Mouse (Mus musculus) embryonic facial prominence, embryonic 15.5 days (tissue): ENCODE measurements around the gene Eme2. TPM values are rescaled to one million over a fixed set of nuclear protein-coding genes. Genes with fewer than 3 reads are reported as not detected.

Experiments used
- ATAC-seq: fragments of 200-750 bp; cut with Nextera tagmentation; 2 replicates; pipeline ENCODE4 v1.8.0; 2017; ENCODE audit warnings: low read depth, moderate TSS enrichment; ENCODE audit not compliant: insufficient number of reproducible peaks, low FRiP score, low TSS enrichment
- H3K27ac ChIP-seq: fragments of 300-500 bp; sonication (generic); replicated peaks from 2 replicates; pipeline ENCODE4 v1.5.1; 2015; ENCODE audit warnings: mild to moderate bottlenecking, inconsistent platforms
- H3K27me3 ChIP-seq: fragments of 300-500 bp; sonication (generic); 2 replicates; pipeline ENCODE4 v1.6.1; 2015; ENCODE audit warnings: inconsistent platforms
- H3K36me3 ChIP-seq: fragments of 300-500 bp; sonication (generic); 2 replicates; pipeline ENCODE4 v1.6.1; 2015; ENCODE audit warnings: mild to moderate bottlenecking, inconsistent platforms
- H3K4me1 ChIP-seq: fragments of 300-500 bp; sonication (generic); 2 replicates; pipeline ENCODE4 v1.6.1; 2015; ENCODE audit warnings: inconsistent platforms
- H3K4me2 ChIP-seq: fragments of 300-500 bp; sonication (generic); replicated peaks from 2 replicates; pipeline ENCODE4 v1.6.1; 2015; ENCODE audit warnings: mild to moderate bottlenecking, inconsistent platforms
- H3K4me3 ChIP-seq: fragments of 300-500 bp; sonication (generic); replicated peaks from 2 replicates; pipeline ENCODE4 v1.5.1; 2015; ENCODE audit warnings: mild to moderate bottlenecking, inconsistent platforms
- H3K9ac ChIP-seq: fragments of 300-500 bp; sonication (generic); 2 replicates; pipeline ENCODE4 v1.6.1; 2015; ENCODE audit warnings: inconsistent platforms
- H3K9me3 ChIP-seq: fragments of 300-500 bp; sonication (generic); replicated peaks from 2 replicates; pipeline ENCODE4 v1.6.1; 2016; ENCODE audit warnings: inconsistent platforms
- WGBS: fragments of 180-500 bp; shearing (Covaris S2); methylation state at CpG from one replicate; pipeline ENCODE4 v1.1.7; 2015; 5-methylcytosine and 5-hydroxymethylcytosine counted together
- polyA plus RNA-seq: library from polyadenylated mRNA; unstranded; fragments of >200 nt; fragmentation: Nextera tagmentation; extraction: Ambion mirVana; gene quantifications from 2 replicates; pipeline ENCODE4 v1.2.1, GENCODE M21; 2015

The Eme2 gene
- polyA plus RNA-seq, 1 experiment from 2014 or later, result 32.6 TPM

DNA sequence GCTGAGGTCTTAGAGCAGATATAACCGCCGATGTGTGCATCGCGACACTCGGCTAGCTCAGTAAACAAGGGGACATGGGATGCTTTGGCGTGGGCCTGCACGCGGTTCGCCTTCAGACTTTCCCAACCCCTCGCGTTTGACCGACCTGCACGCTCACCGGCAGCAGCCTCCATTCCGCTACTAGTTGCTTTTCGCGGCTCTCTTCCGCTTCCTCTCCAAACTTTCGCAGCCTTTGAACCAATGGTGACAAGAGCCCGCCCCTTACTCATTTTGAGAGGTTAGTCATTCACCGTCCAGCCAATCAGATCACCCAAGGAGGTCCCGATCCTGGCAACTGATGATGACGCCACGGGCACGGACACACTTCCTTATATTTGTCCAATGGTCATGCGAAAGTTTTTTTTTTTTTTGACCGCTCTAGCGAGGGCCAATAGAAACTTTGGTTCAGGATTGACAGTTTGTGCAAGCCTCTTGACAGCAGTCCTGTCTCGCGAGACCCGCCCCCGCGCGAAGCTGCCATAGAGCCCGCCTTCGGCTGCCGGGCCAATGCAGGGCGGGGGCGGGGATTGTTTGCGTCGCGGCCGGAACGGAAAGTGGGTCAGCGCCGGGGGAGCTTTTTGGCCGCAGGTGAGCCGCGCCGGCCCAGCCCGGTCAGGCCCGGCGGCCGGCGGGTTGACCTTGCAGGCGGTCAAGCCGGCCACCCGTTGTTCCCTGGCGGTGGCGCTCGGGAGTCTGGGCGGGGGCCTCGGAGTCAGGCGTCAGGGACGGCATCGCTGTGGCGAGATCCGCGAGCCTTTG, 8.6 kb downstream of the Eme2 start, which contains the start of the genes Nubp2 and Spsb3:
TSS of gene Nubp2 (minus strand) at position 216 of the 798 bp plus-strand sequence.
TSS of gene Spsb3 (plus strand) at position 510 of the 798 bp plus-strand sequence.
- H3K27ac ChIP-seq, result peak within 1 kb of the TSS; percentile 82
- H3K27me3 ChIP-seq, result no peaks in the 10 kb centered on the region
- H3K4me1 ChIP-seq, result peaks cover 32% of the 10 kb centered on the region

DNA sequence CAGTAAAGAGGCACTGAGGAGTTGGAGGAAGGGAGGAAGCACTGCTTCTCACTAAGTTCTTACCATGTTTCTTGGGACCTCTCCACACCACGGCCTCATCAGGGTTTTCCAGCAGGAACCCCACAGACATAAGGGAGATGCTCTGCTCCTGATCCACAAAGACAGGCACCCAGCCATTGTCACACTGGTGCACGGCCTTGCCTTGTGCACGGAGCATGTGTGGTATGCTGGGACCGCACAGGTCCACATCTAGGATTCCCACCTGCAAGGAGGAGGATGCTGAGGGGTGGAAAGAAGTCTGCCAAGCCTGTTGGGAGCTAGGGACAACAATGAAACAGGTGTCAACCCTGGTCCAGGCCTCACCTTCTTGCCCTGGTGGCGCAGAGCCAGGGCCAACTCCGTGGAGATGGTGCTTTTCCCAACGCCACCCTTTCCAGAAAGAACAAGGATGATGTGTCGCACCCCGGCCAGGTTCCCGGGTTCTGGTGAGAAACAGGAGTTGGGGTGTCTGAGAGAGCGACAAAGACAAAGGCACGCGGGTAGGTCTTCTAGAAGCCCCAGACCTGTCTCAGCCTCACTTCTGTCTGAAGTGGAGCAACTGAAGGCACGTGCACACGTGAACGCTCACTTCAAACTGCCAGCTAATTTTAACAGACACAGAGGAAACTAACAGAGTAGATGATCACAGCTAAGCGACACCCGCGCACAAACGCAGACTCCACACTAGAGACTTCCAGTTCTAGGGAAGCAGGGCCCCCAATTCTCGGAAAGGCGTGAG, 9.3 kb downstream of the Eme2 start:
- peaks cover 46% of the 10 kb centered on the region for H3K36me3 ChIP-seq
- H3K27ac ChIP-seq, result no peak overlapping the region
- no peaks in the 10 kb centered on the region for H3K27me3 ChIP-seq
- peak overlapping the region; percentile 97 for H3K4me3 ChIP-seq
- 26% methylated on average over 22 of the region's 22 CpGs for WGBS
- ATAC-seq, result no peak
- peak overlapping the region; percentile 94 for H3K4me2 ChIP-seq
- no peaks in the 10 kb centered on the region for H3K9me3 ChIP-seq
- peaks cover 32% of the 10 kb centered on the region for H3K4me1 ChIP-seq
- peak overlapping the region; percentile 59 for H3K9ac ChIP-seq

More for the DNA sequence above, 8.6 kb downstream of the Eme2 start, which contains the start of the genes Nubp2 and Spsb3:
- peak within 1 kb of the TSS; percentile 97 for H3K4me3 ChIP-seq
- peaks cover 54% of the 10 kb centered on the region for H3K36me3 ChIP-seq
- H3K9ac ChIP-seq, result peak within 1 kb of the TSS; percentile 85
- H3K4me2 ChIP-seq, result peak within 1 kb of the TSS; percentile 94
- no peaks in the 10 kb centered on the region for H3K9me3 ChIP-seq
- peak; percentile 94 for ATAC-seq
- WGBS, result under 1% methylated on average over 69 of the region's 69 CpGs

DNA sequence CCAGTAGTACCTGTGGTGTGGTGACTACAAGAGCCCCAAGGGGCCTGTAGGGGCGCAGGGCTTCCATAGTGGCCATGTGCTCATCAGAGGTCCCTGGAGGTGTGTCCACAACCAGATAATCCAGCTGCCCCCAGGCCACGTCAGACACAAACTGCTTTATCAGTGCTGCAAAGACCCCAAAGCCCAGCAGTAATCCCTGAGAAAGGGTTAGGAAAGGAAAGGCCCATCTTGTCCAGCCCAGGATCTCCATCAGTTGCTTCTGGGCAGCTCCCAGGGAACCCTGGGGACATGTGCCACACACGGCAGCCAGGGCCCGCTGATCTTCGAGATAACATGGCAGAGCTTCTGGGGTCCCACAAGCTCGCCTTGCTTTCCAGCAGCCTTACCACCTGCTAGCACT, 10.5 kb downstream of the Eme2 start:
- H3K4me1 ChIP-seq, result peaks cover 32% of the 10 kb centered on the region
- ATAC-seq, result no peak
- no peaks in the 10 kb centered on the region for H3K9me3 ChIP-seq
- H3K36me3 ChIP-seq, result peaks cover 37% of the 10 kb centered on the region
- no peak overlapping the region for H3K27ac ChIP-seq
- WGBS, result 83% methylated on average over 6 of the region's 6 CpGs
- no peak overlapping the region for H3K4me3 ChIP-seq
- H3K4me2 ChIP-seq, result no peak overlapping the region
- H3K9ac ChIP-seq, result no peak overlapping the region
- no peaks in the 10 kb centered on the region for H3K27me3 ChIP-seq

DNA sequence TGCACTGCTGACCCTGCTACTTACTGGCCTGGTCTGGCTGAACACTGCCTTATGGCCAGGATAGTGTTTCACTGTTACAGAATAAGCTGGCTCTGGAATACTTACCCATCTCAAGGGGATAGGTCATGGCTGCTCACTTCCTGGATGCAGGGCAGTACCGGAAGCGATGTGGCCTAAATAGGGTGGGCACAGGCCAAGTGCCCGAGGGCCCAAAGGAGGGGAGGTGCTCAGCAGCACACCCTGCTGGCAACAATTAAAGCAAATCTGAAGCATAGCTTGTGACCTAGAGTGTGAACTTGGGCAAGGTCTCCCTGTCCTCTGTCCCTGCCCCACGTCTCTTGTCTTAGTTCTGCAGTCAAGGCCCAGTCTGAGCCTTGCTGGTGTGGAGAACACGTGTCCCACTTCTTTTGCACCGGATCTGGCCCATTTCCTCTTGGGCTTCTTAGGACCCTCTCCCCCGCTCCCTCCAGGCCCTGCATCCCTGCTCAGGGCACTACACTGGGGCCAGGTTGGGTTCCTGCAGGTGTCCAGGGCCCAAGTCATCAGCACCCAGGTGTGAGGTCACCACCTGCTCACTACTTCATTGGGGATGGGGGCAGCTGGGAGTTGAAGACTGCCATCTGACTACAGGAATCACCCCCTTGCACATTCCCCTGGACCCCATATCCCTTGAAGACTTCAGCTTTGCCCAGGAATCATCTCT, 13.0 kb downstream of the Eme2 start:
- Histone ChIP-seq H3K4me2 (no peak overlapping the region), H3K27ac (no peak overlapping the region), H3K9ac (no peak overlapping the region), H3K36me3 (peaks cover 26% of the 10 kb centered on the region), H3K4me3 (no peak overlapping the region), H3K9me3 (no peaks in the 10 kb centered on the region), H3K4me1 (peaks cover 20% of the 10 kb centered on the region), H3K27me3 (no peaks in the 10 kb centered on the region)
- WGBS, result 36% methylated on average over 7 of the region's 7 CpGs
- no peak for ATAC-seq

DNA sequence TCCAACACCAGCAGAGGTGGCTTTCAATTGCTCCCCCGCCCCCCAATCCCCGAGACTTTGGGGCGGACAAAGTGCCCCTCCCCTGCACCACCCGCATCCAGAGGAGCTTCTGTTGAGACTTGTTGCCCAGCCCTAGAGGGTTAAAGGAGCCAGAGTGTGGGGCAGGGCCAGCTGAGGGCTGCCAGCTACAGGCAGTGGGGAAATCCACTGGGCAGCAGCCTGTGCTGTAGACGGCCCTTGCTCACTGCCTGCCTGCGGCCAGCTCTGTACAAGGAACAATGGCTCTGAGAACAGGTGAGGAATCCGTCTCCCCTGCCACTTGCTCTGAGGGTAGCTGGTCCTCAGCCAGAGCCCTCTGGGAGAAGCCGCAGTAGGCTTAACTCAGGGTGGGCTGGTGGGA, 16.4 kb downstream of the Eme2 start:
- no peaks in the 10 kb centered on the region for H3K27me3 ChIP-seq
- H3K4me1 ChIP-seq, result 0 out of 2 replicates have a peak, but pooled peaks cover 4% of the 10 kb centered on the region
- no peak overlapping the region for H3K27ac ChIP-seq
- peaks cover 14% of the 10 kb centered on the region; the same call in 1 of the 2 replicates for H3K36me3 ChIP-seq
- no peak overlapping the region for H3K9ac ChIP-seq
- ATAC-seq, result no peak
- WGBS, result 63% methylated on average over 8 of the region's 8 CpGs
- no peaks in the 10 kb centered on the region for H3K9me3 ChIP-seq
- H3K4me2 ChIP-seq, result no peak overlapping the region
- no peak overlapping the region for H3K4me3 ChIP-seq

DNA sequence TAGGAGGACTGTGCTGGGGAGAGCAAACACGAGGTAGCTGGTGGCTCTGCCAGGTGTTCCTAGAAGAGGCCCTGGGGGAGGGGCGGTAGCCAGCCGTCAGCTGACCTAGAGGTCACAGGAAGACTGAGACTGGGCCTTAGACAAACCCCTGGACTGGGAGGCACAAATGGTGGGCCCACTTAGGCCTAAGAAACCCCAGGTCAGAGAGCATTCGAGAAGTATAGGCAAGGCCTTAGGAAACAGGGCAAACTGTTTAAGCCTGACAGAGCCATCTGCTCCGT, 16.8 kb downstream of the Eme2 start:
- WGBS, result 25% methylated on average over 5 of the region's 5 CpGs
- Histone ChIP-seq H3K27me3 (no peaks in the 10 kb centered on the region), H3K4me1 (0 out of 2 replicates have a peak, but pooled peaks cover 4% of the 10 kb centered on the region), H3K9ac (no peak overlapping the region), H3K36me3 (peaks cover 9% of the 10 kb centered on the region; the same call in 1 of the 2 replicates), H3K4me3 (no peak overlapping the region), H3K27ac (no peak overlapping the region), H3K9me3 (no peaks in the 10 kb centered on the region), H3K4me2 (no peak overlapping the region; the same call in 1 of the 2 replicates)
- 0 out of 2 replicates have a peak, but pooled peaks have one; percentile 13 for ATAC-seq

DNA sequence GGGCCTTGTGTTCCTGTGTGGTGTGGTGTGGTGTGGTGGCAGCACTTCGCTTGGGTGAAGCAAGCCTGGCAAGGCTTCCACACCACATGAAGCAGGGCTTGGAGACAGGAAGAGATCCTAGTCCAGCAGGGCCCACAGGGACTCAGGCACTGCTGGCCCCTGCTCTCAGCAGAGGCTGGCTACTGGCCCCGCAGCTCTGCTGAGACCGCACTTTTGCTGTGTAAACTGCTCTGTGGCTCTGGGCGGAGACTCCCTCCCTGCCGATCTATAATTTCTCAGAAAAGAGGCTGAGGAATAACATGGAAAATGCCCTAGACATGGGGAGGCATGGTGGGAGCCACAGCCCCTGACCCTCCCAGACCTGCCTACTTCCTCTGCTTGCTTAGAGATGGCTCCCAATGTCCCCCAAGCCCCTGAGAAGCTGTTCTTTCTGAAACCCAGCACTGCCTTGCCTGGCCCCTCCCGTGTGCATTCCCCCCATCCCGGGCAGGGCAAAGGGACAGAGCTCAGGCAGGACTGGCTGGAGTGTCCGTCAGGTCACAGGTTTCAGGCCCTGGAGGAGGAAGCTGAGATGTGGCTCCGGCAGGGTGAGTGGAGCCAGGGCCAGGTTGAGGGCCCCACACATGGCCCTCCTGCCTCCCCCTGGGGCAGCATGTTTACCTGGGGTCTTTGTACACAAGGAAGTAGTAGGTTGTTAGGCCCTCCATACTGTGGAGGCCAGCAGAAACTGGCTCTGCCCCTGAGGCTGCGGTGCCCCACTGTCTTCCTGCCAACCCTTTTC, 17.4 kb downstream of the Eme2 start:
- H3K27ac ChIP-seq, result no peak overlapping the region
- no peak overlapping the region for H3K9ac ChIP-seq

DNA sequence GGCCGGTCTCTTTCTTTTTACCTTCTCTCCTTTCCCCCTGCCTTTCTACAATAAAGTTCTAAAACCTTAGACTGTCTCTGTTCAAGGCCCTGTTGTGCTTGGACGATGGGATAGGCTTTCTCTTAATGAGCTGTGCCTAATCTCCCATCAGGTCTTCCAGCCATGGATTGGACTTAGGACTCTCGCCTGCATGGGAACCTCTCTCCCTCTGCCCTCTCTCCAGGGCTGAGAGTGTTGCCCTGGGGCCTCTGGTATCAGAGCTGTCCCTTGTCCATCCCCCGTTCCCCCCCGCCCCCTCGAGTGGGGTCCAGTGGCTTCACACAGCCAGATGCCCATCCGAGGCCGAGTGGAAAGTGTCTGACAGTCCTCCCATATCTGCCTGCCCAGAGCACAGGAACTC, 19.9 kb downstream of the Eme2 start:
- Histone ChIP-seq H3K9ac (no peak overlapping the region), H3K4me3 (no peak overlapping the region), H3K36me3 (no peaks in the 10 kb centered on the region), H3K9me3 (no peaks in the 10 kb centered on the region), H3K4me1 (0 out of 2 replicates have a peak, but pooled peaks cover 4% of the 10 kb centered on the region), H3K4me2 (no peak overlapping the region), H3K27me3 (no peaks in the 10 kb centered on the region), H3K27ac (no peak overlapping the region)
- 70% methylated on average over 8 of the region's 8 CpGs for WGBS
- ATAC-seq, result no peak

More for the DNA sequence above, 17.4 kb downstream of the Eme2 start:
- Histone ChIP-seq H3K9me3 (no peaks in the 10 kb centered on the region), H3K36me3 (peaks cover 4% of the 10 kb centered on the region; the same call in 1 of the 2 replicates), H3K27me3 (no peaks in the 10 kb centered on the region), H3K4me3 (no peak overlapping the region), H3K4me1 (0 out of 2 replicates have a peak, but pooled peaks cover 4% of the 10 kb centered on the region), H3K4me2 (no peak overlapping the region; the same call in 1 of the 2 replicates)
- 51% methylated on average over 10 of the region's 10 CpGs for WGBS
- ATAC-seq, result no peak

DNA sequence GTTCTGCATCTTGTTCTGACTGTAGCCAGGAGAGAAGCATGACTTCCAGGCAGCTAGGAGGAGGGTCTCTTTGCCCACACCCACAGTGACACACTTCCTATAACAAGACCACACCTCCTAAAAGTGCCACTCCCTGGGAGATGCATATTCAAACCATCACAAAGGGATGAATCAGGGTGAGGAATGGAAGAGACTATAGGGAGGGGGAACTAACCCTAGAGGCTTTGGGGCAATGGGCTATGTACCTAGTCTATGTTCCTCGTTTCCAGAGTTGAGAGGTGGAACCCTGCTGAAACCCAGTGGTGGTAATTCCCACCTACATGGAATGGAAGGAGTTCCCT, 20.5 kb downstream of the Eme2 start:
- ATAC-seq, result no peak
- Histone ChIP-seq H3K9me3 (no peaks in the 10 kb centered on the region), H3K9ac (no peak overlapping the region), H3K4me3 (no peak overlapping the region), H3K27ac (no peak overlapping the region), H3K36me3 (no peaks in the 10 kb centered on the region), H3K27me3 (no peaks in the 10 kb centered on the region), H3K4me1 (0 out of 2 replicates have a peak, but pooled peaks cover 4% of the 10 kb centered on the region), H3K4me2 (no peak overlapping the region)
- 56% methylated on average over 1 of the region's 1 CpGs for WGBS

DNA sequence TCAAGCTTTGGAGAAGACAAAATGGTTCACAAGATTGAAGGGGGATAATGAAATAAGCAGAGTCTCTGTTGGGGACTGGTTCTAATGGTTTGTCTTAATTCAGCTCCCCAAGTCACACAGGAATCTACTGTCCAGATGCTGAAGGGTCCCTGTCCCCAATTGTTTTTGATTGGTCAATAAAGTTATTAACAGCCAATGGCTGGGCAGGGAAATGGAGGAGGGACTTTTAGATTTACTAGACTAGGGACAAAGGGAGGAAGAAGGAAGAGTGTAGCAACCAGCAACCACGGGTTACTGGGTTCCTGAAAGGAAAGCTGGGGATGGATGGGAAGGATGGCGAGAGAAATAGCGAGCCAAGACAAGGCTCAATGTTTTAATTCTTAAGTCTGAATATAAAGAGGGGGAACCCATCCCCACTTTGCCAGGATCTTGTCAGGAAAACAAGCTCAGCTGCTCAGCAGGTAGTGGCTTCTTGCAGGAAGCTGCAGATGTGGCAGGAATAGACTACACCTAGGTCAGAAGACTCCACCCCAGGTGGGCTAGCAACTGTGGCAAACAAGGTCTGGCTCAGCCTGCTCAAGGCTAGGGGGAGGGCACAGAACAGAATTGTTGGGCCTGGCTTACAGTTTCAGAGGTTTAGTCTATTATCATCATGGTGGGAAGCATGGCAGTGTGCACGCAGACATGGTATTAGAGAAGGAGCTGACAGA, 21.0 kb downstream of the Eme2 start:
- Histone ChIP-seq H3K27me3 (no peaks in the 10 kb centered on the region), H3K4me3 (no peak overlapping the region), H3K9ac (no peak overlapping the region), H3K27ac (no peak overlapping the region), H3K36me3 (no peaks in the 10 kb centered on the region), H3K4me1 (0 out of 2 replicates have a peak, but pooled peaks cover 4% of the 10 kb centered on the region), H3K4me2 (no peak overlapping the region), H3K9me3 (no peaks in the 10 kb centered on the region)
- WGBS, result 56% methylated on average over 4 of the region's 4 CpGs
- ATAC-seq, result no peak
